Mouse (Mus musculus) urinary bladder, adult 18-20 months (tissue): ENCODE results near the gene Rpl12.

Experiments used
- DNase-seq, 2 experiments: peaks; one replicate each; pipeline ENCODE4 v3.0.0; 2022; ENCODE audit warnings: low spot score in 2 of 2, mixed read lengths in 2 of 2

The Rpl12 gene

GRCm38 (mm10) chr2:32961192-32961995 lies at the start of gene Rpl12, which contains the start of gene Lrsam1:
Gene Rpl12 (plus strand): TSS chr2:32961559.
Gene Lrsam1 (minus strand): TSS chr2:32961614.
- DNase-seq, result peak; percentile 92 to 98

DNA sequence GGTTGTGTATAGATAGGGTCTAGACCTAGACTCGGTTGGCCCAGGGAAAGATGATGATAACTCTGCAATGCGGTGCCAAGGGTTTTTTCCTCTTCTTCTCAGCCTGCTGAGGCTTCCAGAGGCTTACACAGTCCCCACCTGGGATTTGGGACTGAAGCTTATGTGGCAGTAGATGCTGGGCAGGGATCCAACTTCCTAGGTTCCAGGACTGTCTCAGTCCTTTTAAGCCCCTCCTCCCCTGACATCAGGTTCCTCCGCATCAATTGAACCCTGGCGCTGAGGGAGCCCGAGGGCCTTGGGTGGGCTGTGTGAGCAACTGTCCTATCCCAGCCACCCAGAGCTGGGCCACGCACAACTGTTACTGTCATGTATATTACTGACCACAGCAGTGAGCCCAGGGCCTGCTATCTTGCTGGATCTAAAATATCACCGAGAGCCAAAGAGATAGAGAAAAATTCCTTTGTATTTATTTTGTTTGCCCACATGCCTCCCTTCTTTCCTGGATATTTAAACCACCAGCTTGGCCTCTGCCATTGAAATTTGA lies 49.6 kb upstream of the Rpl12 start:
- no peak for DNase-seq

DNA sequence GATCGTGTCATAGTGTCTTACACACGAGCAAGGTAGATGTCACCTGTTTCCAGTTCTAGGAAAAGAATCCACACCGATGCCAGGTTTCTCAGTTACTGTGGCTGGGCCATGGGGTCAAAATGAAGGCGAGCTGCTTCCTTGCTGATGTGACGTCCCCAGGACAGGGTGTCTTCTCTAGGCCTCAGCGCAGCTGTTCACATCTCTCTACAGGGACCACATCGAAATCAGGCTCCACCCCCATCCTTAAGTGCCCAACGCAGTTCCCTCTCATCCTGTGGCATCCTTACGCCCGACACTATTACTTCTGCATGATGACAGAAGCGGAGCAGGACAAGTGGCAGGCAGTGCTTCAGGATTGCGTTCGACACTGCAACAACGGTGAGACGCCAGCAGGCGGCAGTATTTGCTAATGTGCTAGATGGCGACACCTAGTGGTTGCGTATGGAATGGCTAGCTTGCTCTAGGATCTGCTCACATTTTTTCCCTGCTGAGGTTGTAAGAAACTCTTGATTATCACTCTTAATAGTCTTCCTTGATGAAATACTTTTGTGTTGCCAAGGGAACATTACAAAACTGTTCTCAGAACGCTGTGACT lies 49.1 kb upstream of the Rpl12 start:
- DNase-seq, result peak; percentile 49 to 69

DNA sequence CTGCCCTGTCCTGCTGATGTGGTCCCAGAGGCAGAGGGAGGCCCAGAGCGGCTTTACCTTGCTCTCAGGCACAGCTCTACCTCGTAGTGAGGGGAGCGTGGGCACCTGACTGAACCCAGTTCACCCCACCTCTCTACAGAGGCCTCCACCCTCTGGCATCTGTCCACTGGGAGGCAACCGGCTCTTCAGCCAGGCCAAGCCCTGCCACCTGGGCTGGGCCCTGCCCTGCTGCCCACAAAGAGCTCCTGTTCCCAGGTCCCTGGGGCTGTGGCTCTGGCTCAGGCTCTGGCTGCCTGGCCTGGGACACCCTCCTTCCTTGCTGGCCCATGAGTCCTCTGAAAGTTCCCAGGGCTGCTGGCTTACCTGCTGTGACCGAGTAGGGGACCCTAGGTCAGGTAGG lies 47.0 kb upstream of the Rpl12 start:
- DNase-seq, result no peak

GRCm38 (mm10) chr2:32914896-32915295 lies 46.5 kb upstream of the Rpl12 start:
- no peak for DNase-seq

- peak in 1 of 2 experiments; percentile 63 for DNase-seq
Observed at GRCm38 (mm10) chr2:32917526-32917925, 43.8 kb upstream of the Rpl12 start.

- no peak for DNase-seq
Observed at GRCm38 (mm10) chr2:32918391-32918790, 43.0 kb upstream of the Rpl12 start.

GRCm38 (mm10) chr2:32921235-32921634 lies 40.1 kb upstream of the Rpl12 start:
- no peak for DNase-seq

DNA sequence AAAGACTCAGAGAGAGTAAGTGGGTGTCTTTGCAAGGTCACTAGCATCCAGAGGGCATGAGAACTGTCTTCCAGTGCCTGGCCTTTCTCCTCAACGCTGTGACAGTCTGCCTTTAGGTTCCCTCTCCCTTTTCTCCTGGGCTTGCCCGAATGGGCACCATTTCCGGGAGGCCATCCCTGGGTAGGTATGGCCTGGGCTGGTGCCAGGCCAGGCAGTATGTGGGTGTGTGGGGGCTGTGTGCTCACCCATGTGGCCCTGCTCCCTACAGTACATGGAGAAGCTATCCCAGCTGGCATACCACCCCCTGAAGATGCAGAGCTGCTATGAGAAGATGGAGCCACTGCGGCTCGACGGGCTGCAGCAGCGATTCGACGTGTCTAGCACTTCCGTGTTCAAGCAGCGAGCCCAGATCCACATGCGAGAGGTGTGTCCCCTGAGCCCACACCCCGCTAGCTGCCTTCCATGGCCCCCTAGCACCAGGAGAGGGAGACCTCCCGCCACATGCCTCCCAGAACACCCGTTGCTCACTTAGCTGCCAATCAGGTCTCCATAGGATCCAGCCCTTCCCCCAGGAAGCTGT lies 39.5 kb upstream of the Rpl12 start:
- DNase-seq, result no peak

DNA sequence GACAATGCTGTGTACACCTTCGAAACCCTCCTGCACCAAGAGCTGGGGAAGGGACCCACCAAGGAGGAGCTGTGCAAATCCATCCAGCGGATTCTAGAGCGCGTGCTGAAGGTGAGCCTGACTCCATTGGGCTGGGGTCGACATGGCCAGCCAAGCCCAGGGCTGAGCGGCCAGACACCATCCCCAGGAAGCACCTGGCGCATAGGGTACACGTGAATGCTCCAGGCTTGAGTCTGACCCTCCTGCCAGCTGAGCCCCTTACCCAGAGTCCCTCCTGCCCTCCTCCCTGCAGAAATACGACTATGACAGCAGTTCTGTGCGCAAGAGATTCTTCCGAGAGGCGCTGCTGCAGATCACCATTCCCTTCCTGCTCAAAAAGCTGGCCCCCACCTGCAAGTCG lies 38.8 kb upstream of the Rpl12 start:
- DNase-seq, result no peak

GRCm38 (mm10) chr2:32923551-32924250 lies 37.7 kb upstream of the Rpl12 start:
- no peak for DNase-seq

GRCm38 (mm10) chr2:32924306-32924844 lies 37.0 kb upstream of the Rpl12 start:
- no peak for DNase-seq

DNA sequence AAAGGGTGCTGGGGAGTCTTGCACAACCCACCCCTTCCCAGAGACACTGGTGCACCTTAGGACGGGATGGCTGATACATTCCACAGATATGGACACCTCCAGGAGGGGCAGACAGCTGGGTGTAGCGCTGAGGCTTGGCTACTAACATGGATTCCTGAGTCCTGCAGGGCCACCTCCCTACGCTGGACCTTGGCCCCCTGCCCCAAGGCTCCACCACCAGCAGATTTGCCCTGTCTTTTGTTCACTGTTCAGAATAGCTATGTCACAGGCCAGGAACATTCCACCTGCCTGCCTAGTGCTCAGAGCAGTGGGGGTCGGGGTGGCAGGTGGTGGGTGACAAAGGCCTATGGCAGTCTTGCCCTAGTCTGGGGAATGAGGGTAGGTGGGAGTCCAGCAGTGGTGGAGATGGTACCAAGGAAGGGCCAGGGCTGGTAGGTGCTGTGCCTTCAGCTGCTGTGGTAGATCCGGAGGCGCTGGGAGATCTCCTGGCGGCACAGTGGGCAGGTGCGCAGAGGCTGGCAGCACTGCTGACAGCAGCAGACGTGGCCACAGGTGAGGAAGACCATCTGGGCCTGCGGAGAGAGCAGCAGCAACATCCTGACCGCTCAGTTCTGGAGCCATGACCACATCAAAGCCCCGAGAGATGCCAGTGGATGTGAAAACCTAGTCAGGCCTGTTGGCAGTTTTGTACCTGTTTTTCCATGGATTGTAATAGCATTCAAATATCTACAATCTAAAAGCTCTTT lies 34.9 kb upstream of the Rpl12 start:
- DNase-seq, result no peak

- DNase-seq, result no peak
Observed at GRCm38 (mm10) chr2:32927624-32928234, 33.6 kb upstream of the Rpl12 start.

DNA sequence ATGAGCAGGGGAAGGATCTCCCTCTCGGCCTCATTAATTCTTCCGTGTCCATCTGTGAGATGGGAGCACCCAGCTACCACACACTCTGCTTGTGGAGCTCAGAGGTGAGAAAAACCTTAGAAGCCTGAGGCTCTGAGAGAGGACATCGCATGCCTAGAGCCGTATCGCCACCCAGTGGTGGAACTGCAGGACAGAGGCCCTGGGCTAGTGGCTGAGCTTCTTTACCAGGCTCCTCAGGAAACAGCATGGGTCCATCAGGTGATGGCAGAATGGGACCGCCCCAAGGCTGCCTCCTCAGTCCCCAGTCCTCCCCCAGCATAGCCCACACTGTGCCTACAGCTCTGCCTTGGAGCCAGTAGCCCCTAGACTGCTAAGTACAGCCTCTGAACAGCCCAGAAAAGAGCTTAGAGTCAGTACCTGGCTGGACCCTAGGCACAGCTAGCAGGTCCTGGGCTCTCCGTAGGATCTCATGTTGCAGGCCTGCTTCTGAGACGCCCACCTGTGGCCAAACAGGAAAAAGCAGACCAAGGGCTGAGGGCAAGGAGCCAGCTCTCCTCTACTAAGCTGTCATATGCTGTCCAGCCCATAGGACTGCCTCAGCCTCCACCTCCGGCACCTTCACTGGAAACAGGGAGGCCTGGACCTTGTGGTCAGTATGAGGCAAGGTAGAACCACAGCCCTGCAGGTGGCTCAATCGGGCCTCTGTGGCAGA lies 33.0 kb upstream of the Rpl12 start:
- DNase-seq, result peak; percentile 66 to 68

GRCm38 (mm10) chr2:32928947-32929829 lies 32.2 kb upstream of the Rpl12 start:
- no peak for DNase-seq

GRCm38 (mm10) chr2:32931730-32932129 lies 29.6 kb upstream of the Rpl12 start:
- DNase-seq, result no peak

DNA sequence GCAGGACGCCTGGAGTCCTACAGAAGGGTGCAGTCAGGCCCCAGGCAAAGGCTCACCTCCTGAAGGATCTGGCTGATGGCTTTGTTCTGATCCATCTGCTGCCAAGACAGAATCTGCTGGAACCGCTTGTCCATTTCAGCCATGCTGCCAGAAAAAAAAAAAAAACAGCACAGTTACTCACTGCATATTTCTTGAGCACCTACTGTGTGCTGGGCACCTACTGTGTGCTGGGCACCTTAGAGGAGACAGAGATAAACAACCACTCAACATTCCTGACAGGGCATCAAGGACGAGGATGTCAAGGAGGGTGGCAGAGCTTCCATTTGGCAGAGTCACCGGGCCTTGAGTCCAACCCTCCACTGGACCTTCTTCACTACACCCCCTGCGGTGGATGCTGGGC lies 22.6 kb upstream of the Rpl12 start:
- no peak for DNase-seq

DNA sequence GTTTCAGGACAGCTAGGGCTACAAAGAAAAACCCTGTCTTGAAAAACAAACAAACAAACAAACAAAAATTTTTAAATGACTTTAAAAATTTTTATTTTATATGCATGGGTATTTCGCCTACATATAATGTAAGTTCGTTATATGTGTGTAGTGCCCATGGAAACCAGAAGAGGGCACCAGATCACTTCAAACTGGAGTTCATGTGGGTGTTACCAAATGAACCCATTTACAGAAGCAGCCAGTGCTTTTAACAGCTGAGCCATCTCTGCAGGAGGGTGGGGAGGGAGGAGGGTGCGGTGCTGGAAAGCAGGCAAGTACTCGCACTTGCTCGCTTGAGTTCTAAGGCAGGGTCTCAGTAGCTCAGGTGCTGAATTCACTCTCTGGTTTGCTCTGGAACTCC lies 21.9 kb upstream of the Rpl12 start:
- DNase-seq, result no peak
